Mouse (Mus musculus): Measurements from ENCODE around the gene Fkbp2. TPM values are rescaled to one million over a fixed set of nuclear protein-coding genes. Genes with fewer than 3 reads are reported as not detected.

Fkbp2 gene
- polyA plus RNA-seq, 1 experiment from 2014 or later: 121 TPM

DNA sequence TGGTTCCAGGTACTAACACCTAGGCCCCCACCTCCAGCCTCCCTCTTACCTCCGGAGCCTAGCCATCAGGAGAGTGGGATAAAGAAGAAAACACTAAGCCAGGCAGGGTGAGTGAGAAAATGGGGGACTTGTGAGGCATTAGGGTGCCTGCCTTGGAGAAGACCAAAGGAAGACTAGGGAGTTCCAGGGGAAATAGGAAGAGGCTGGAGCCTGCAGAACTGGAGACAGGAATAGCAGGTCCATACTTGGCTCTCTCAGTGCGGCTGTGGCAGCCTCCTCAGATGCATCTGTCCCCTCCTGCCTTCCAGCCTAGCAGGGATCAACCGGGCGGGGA, 47.2 kb downstream of the Fkbp2 start:
- H3K4me2 ChIP-seq: peak overlapping the region; percentile 63; the same call in 1 of the 2 replicates
- no peak overlapping the region for H3K4me3 ChIP-seq
- no peaks in the 10 kb centered on the region for H3K36me3 ChIP-seq
- no peak for ATAC-seq (ENCODE audit: borderline replicate concordance, extremely low read depth, low FRiP score, low TSS enrichment)
- H3K9me3 ChIP-seq: no peaks in the 10 kb centered on the region
- H3K27me3 ChIP-seq: peaks cover 81% of the 10 kb centered on the region
- no peak overlapping the region for H3K9ac ChIP-seq
- 30% methylated on average over 4 of the region's 4 CpGs for WGBS
- peaks cover 13% of the 10 kb centered on the region for H3K4me1 ChIP-seq
- H3K27ac ChIP-seq: no peak overlapping the region

DNA sequence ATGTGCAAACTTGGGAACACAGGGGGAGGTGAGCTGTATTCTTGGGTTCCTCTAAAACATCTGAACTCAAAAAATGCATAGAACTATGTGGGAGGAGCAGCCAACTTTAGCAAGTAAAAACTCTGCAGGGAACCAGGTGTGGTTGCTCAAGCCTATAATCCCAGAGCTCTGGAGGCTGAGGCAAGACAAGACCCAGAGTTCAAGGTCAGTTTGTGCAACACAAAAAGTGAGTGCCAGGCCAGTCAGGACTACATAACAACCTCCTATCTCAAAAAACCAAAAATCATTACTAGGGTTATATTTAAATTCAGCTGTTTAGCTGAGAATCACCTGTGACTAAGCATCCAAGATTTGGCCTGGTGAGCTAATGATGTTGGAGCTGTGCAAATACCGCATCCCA, 48.3 kb downstream of the Fkbp2 start:
- Histone ChIP-seq H3K27ac (no peak overlapping the region), H3K4me1 (peaks cover 18% of the 10 kb centered on the region), H3K27me3 (peaks cover 91% of the 10 kb centered on the region), H3K9me3 (no peaks in the 10 kb centered on the region), H3K36me3 (no peaks in the 10 kb centered on the region), H3K9ac (no peak overlapping the region), H3K4me2 (no peak overlapping the region), H3K4me3 (no peak overlapping the region)
- no peak for ATAC-seq (ENCODE audit: borderline replicate concordance, extremely low read depth, low FRiP score, low TSS enrichment)
- WGBS: 58% methylated on average over 1 of the region's 1 CpGs

DNA sequence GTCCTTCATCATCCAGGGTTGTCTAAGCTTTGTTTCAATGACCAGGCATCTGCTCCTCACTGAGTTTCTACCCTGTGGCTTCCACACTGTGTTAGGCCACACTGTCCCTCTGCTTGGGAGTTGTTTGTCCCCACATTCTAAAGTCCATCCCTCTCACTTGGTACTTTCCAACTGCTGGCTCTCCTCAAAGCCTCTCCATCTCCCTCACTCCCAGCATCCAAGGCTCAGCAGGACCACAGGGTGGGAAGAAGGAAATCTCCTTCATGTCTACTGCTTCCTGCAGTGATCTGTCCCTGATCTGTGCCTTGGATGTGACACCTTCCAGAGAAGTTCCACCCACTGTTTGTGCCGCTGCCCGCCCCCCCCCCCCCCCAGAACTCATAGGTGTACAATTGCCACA, 49.3 kb downstream of the Fkbp2 start:
- 0% methylated on average over 1 of the region's 2 CpGs for WGBS

DNA sequence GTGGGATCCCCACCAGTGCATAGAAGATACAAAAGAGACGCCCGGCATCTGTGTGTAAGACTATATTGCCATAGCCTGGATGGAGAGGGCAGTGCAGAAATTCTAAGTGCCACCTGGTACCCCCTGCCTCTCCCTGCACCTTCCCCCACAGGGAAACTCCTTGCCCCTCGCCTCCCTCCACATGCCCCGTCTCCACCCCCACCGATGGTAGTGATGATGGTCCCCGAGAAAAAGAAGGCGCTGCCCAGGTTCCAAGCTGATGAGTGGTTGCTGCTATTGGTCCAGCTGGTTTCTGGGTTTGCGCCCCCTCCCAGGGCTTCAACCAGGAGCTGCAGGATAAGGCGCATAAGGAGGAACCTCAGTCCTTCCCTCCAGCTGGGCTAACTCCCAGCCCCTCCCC, 52.2 kb downstream of the Fkbp2 start:
- 15% methylated on average over 9 of the region's 9 CpGs for WGBS
- H3K36me3 ChIP-seq: no peaks in the 10 kb centered on the region
- no peak overlapping the region for H3K27ac ChIP-seq
- no peaks in the 10 kb centered on the region for H3K9me3 ChIP-seq
- H3K4me1 ChIP-seq: peaks cover 22% of the 10 kb centered on the region
- peaks cover 96% of the 10 kb centered on the region for H3K27me3 ChIP-seq
- ATAC-seq (ENCODE audit: borderline replicate concordance, extremely low read depth, low FRiP score, low TSS enrichment): no peak
- H3K9ac ChIP-seq: no peak overlapping the region
- no peak overlapping the region for H3K4me2 ChIP-seq
- H3K4me3 ChIP-seq: no peak overlapping the region

More for the DNA sequence above, 49.3 kb downstream of the Fkbp2 start:
- H3K4me3 ChIP-seq: no peak overlapping the region
- H3K4me2 ChIP-seq: no peak overlapping the region
- peaks cover 22% of the 10 kb centered on the region for H3K4me1 ChIP-seq
- peaks cover 97% of the 10 kb centered on the region for H3K27me3 ChIP-seq
- H3K9ac ChIP-seq: no peak overlapping the region
- ATAC-seq (ENCODE audit: borderline replicate concordance, extremely low read depth, low FRiP score, low TSS enrichment): no peak
- no peaks in the 10 kb centered on the region for H3K9me3 ChIP-seq
- H3K36me3 ChIP-seq: no peaks in the 10 kb centered on the region
- no peak overlapping the region for H3K27ac ChIP-seq

Other genes with a start within 250 kb of the Fkbp2 start
- gene Rps6ka4, start 139.9 kb downstream of the Fkbp2 start, polyA plus RNA-seq (2015; fragmentation: Nextera tagmentation; extraction: Ambion mirVana): 33.4 and 36.1 TPM in 2 replicates
- 1.3 and 1.7 TPM in 2 replicates for gene Ccdc88b, start 122.3 kb downstream of the Fkbp2 start, polyA plus RNA-seq (2015; fragmentation: Nextera tagmentation; extraction: Ambion mirVana)
- 137 and 153 TPM in 2 replicates for gene Trmt112, start 70.8 kb downstream of the Fkbp2 start, polyA plus RNA-seq (2015; fragmentation: Nextera tagmentation; extraction: Ambion mirVana)
- 245 and 260 TPM in 2 replicates for gene Prdx5, start 70.4 kb downstream of the Fkbp2 start, polyA plus RNA-seq (2015; fragmentation: Nextera tagmentation; extraction: Ambion mirVana)
- 9.3 and 9.5 TPM in 2 replicates for gene Esrra, start 58.7 kb downstream of the Fkbp2 start, polyA plus RNA-seq (2015; fragmentation: Nextera tagmentation; extraction: Ambion mirVana)
- 2.5 and 3.4 TPM in 2 replicates for gene Catsperz, start 55.1 kb downstream of the Fkbp2 start, polyA plus RNA-seq (2015; fragmentation: Nextera tagmentation; extraction: Ambion mirVana)
- 0.13 and 0.22 TPM in 2 replicates for gene Kcnk4, start 46.0 kb downstream of the Fkbp2 start, polyA plus RNA-seq (2015; fragmentation: Nextera tagmentation; extraction: Ambion mirVana)
- 74.4 and 80.0 TPM in 2 replicates for gene Bad, start 38.6 kb downstream of the Fkbp2 start, polyA plus RNA-seq (2015; fragmentation: Nextera tagmentation; extraction: Ambion mirVana)
- 28.1 and 31.0 TPM in 2 replicates for gene Gpr137, start 38.0 kb downstream of the Fkbp2 start, polyA plus RNA-seq (2015; fragmentation: Nextera tagmentation; extraction: Ambion mirVana)
- 141 and 160 TPM in 2 replicates for gene Ppp1r14b, start 5.5 kb downstream of the Fkbp2 start, polyA plus RNA-seq (2015; fragmentation: Nextera tagmentation; extraction: Ambion mirVana)
- gene Plcb3, start 4.0 kb downstream of the Fkbp2 start, polyA plus RNA-seq (2015; fragmentation: Nextera tagmentation; extraction: Ambion mirVana): 53.5 and 53.9 TPM in 2 replicates
- gene Vegfb, start 7.2 kb upstream of the Fkbp2 start, polyA plus RNA-seq (2015; fragmentation: Nextera tagmentation; extraction: Ambion mirVana): 42.9 and 48.7 TPM in 2 replicates
- 23.5 and 23.9 TPM in 2 replicates for gene Dnajc4, start 12.1 kb upstream of the Fkbp2 start, polyA plus RNA-seq (2015; fragmentation: Nextera tagmentation; extraction: Ambion mirVana)
- gene Nudt22, start 15.6 kb upstream of the Fkbp2 start, polyA plus RNA-seq (2015; fragmentation: Nextera tagmentation; extraction: Ambion mirVana): 23.6 and 24.0 TPM in 2 replicates
- 9.7 and 11.2 TPM in 2 replicates for gene Trpt1, start 15.6 kb upstream of the Fkbp2 start, polyA plus RNA-seq (2015; fragmentation: Nextera tagmentation; extraction: Ambion mirVana)
- gene Fermt3, start 39.0 kb upstream of the Fkbp2 start, polyA plus RNA-seq (2015; fragmentation: Nextera tagmentation; extraction: Ambion mirVana): 9.5 and 13.5 TPM in 2 replicates
- gene Stip1, start 59.5 kb upstream of the Fkbp2 start, polyA plus RNA-seq (2015; fragmentation: Nextera tagmentation; extraction: Ambion mirVana): 244 and 249 TPM in 2 replicates
- gene Macrod1, start 76.3 kb upstream of the Fkbp2 start, polyA plus RNA-seq (2015; fragmentation: Nextera tagmentation; extraction: Ambion mirVana): 14.2 and 14.3 TPM in 2 replicates
- gene Flrt1, start 125.2 kb upstream of the Fkbp2 start, polyA plus RNA-seq (2015; fragmentation: Nextera tagmentation; extraction: Ambion mirVana): 0.91 and 1.4 TPM in 2 replicates
- 188 and 194 TPM in 2 replicates for gene Otub1, start 225.8 kb upstream of the Fkbp2 start, polyA plus RNA-seq (2015; fragmentation: Nextera tagmentation; extraction: Ambion mirVana)
- gene Cox8a, start 237.1 kb upstream of the Fkbp2 start, polyA plus RNA-seq (2015; fragmentation: Nextera tagmentation; extraction: Ambion mirVana): 793 and 848 TPM in 2 replicates